Mouse (Mus musculus): Measurements from ENCODE around the gene Akt1. TPM values are rescaled to one million over a fixed set of nuclear protein-coding genes. Genes with fewer than 3 reads are reported as not detected.

The Akt1 gene
- total RNA-seq, 2 experiments from 2014 or later = 133 to 142 TPM

Small RNA genes lying within 50 kb of the gene (microRNA-seq; reads per million reads assigned to microRNA genes)
- gene Mir6939 = 0.75 to 1.3 reads per million in 2 experiments

Other genes with a start within 250 kb of the Akt1 start
- 1 to 10 TPM; 2.1 to 2.4 TPM for gene A530016L24Rik, start 185.4 kb downstream of the Akt1 start, total RNA-seq (2021)
- under 1 TPM; 0.20 to 0.52 TPM for gene Tmem179, start 158.1 kb downstream of the Akt1 start, total RNA-seq (2021)
- gene Inf2, start 86.1 kb downstream of the Akt1 start, total RNA-seq (2021) = 10 to 100 TPM; 16.8 to 22.5 TPM
- gene Adssl1, start 54.8 kb downstream of the Akt1 start, total RNA-seq (2021) = 100 to 1,000 TPM; 340 to 358 TPM
- gene Siva1, start 30.2 kb downstream of the Akt1 start, total RNA-seq (2021) = 10 to 100 TPM; 27.2 to 28.1 TPM
- 1 to 10 TPM; 1.8 to 2.1 TPM for gene Zbtb42, start 3.9 kb upstream of the Akt1 start, total RNA-seq (2021)
- gene Cep170b, start 45.6 kb upstream of the Akt1 start, total RNA-seq (2021) = 10 to 100 TPM; 11.2 to 12.6 TPM
- gene Pld4, start 85.8 kb upstream of the Akt1 start, total RNA-seq (2021) = 1 to 10 TPM; 7.3 to 9.1 TPM
- 10 to 100 TPM; 12.2 to 18.6 TPM for gene Ahnak2, start 127.8 kb upstream of the Akt1 start, total RNA-seq (2021)
- 1 to 10 TPM in 1 of 2 experiments, under 1 TPM in 1; 0.75 to 1.7 TPM for gene Clba1, start 134.1 kb upstream of the Akt1 start, total RNA-seq (2021)
- gene Cdca4, start 154.5 kb upstream of the Akt1 start, total RNA-seq (2021) = 10 to 100 TPM in 1 of 2 experiments, 1 to 10 TPM in 1; 9.4 to 12.0 TPM
- gene Gpr132, start 193.3 kb upstream of the Akt1 start, total RNA-seq (2021) = under 1 TPM in 1 of 2 experiments, not detected in 1; 0.09 TPM

All from gastrocnemius, postnatal 10 days (tissue).